Mouse (Mus musculus): ENCODE data around the gene Olfr48. TPM values are rescaled to one million over a fixed set of nuclear protein-coding genes. Genes with fewer than 3 reads are reported as not detected.

The Olfr48 gene
- not detected for total RNA-seq (2021)
- long read RNA-seq, experiment 1: 0 reads
- long read RNA-seq, experiment 2: 0 reads

GRCm38 (mm10) chr2:89848105-89848504 lies at the start of gene Olfr48:
Gene Olfr48 (minus strand): TSS chr2:89848205.
- no peak for DNase-seq (ENCODE audit: low spot score in 2 of 2)
- intact Hi-C loops (cut with DNase I): no loop called here

- intact Hi-C loops (cut with DNase I): no loop called here
- DNase-seq (ENCODE audit: low spot score in 2 of 2): no peak
These were observed 30.1 kb upstream of the Olfr48 start, which contains the start of gene Olfr1257 for GRCm38 (mm10) chr2:89878137-89878536. Gene Olfr1257 (plus strand): TSS chr2:89878437.

- no peak for DNase-seq (ENCODE audit: low spot score in 2 of 2)
- intact Hi-C loops (cut with DNase I): no loop called here
These were observed 1.2 kb upstream of the Olfr48 start for GRCm38 (mm10) chr2:89849230-89849629.

- no peak for DNase-seq (ENCODE audit: low spot score in 2 of 2)
- intact Hi-C loops (cut with DNase I): no loop called here
These were observed 6.5 kb downstream of the Olfr48 start, which contains the start of gene Olfr1256 for GRCm38 (mm10) chr2:89841455-89841854. Gene Olfr1256 (minus strand): TSS chr2:89841555.

GRCm38 (mm10) chr2:89820216-89820615 lies 27.8 kb downstream of the Olfr48 start:
- no peak for DNase-seq (ENCODE audit: low spot score in 2 of 2)
- intact Hi-C loops (cut with DNase I): no loop called here

- no peak for DNase-seq (ENCODE audit: low spot score in 2 of 2)
- intact Hi-C loops (cut with DNase I): no loop called here
These were observed 36.3 kb downstream of the Olfr48 start, which contains the start of gene Olfr1255 for GRCm38 (mm10) chr2:89811751-89812150. Gene Olfr1255 (plus strand): TSS chr2:89812051.

- no peak for DNase-seq (ENCODE audit: low spot score in 2 of 2)
- intact Hi-C loops (cut with DNase I): no loop called here
These were observed 37.3 kb downstream of the Olfr48 start for GRCm38 (mm10) chr2:89810751-89811150.

GRCm38 (mm10) chr2:89799583-89799982 lies 48.4 kb downstream of the Olfr48 start:
- DNase-seq (ENCODE audit: low spot score in 2 of 2): peak; percentile 2 to 5
- intact Hi-C loops (cut with DNase I): no loop called here

- no peak for DNase-seq (ENCODE audit: low spot score in 2 of 2)
- intact Hi-C loops (cut with DNase I): no loop called here
These were observed 54.5 kb downstream of the Olfr48 start, which contains the start of gene Olfr1254 for GRCm38 (mm10) chr2:89793519-89793918. Gene Olfr1254 (minus strand): TSS chr2:89793619.

Other genes with a start within 250 kb of the Olfr48 start
- under 1 TPM; 0.06 to 0.11 TPM for gene Olfr1247, start 234.1 kb downstream of the Olfr48 start, total RNA-seq (2021)
- not detected for gene Olfr1248, start 230.0 kb downstream of the Olfr48 start, total RNA-seq (2021)
- not detected for gene Olfr1249, start 213.2 kb downstream of the Olfr48 start, total RNA-seq (2021)
- under 1 TPM; 0.07 to 0.15 TPM for gene Olfr1250, start 186.7 kb downstream of the Olfr48 start, total RNA-seq (2021)
- not detected for gene Olfr1251, start 176.3 kb downstream of the Olfr48 start, total RNA-seq (2021)
- not detected for gene Olfr1252, start 123.2 kb downstream of the Olfr48 start, total RNA-seq (2021)
- not detected for gene Olfr1253, start 91.1 kb downstream of the Olfr48 start, total RNA-seq (2021)
- not detected for gene Olfr1254, start 54.6 kb downstream of the Olfr48 start, total RNA-seq (2021)
- gene Olfr1255, start 36.2 kb downstream of the Olfr48 start, total RNA-seq (2021): not detected
- gene Olfr1256, start 6.7 kb downstream of the Olfr48 start, total RNA-seq (2021): under 1 TPM in 1 of 2 experiments, not detected in 1; 0.04 TPM
- not detected for gene Olfr1257, start 30.2 kb upstream of the Olfr48 start, total RNA-seq (2021)
- gene Olfr1258, start 79.1 kb upstream of the Olfr48 start, total RNA-seq (2021): not detected
- gene Olfr1259, start 100.5 kb upstream of the Olfr48 start, total RNA-seq (2021): not detected
- gene Olfr1260, start 126.1 kb upstream of the Olfr48 start, total RNA-seq (2021): not detected
- gene Olfr1261, start 143.0 kb upstream of the Olfr48 start, total RNA-seq (2021): not detected
- not detected for gene Olfr1262, start 151.9 kb upstream of the Olfr48 start, total RNA-seq (2021)
- gene Olfr1263, start 163.9 kb upstream of the Olfr48 start, total RNA-seq (2021): not detected
- not detected for gene Olfr1264, start 177.4 kb upstream of the Olfr48 start, total RNA-seq (2021)
- gene Olfr1265, start 187.1 kb upstream of the Olfr48 start, total RNA-seq (2021): not detected
- gene Olfr140, start 215.4 kb upstream of the Olfr48 start, total RNA-seq (2021): not detected